Mouse (Mus musculus): ENCODE results near the gene Hopx.

GRCm38 (mm10) chr5:77074914-77075313, 40.0 kb downstream of the Hopx start:
- TF ChIP-seq CTCF (IDR thresholded peaks at IDR 0.05; ENCODE audit: borderline replicate concordance, control insufficient read depth, extremely low read depth, insufficient read depth, low read length, poor library complexity) (no peak), POLR2A (IDR thresholded peaks at IDR 0.05; ENCODE audit: control insufficient read depth, extremely low read depth, insufficient read depth, low read length, poor library complexity) (no peak)
